Mouse (Mus musculus) R1 (cell line): ENCODE measurements around the gene Ggn.
A peak's percentile ranks its signal among the peaks of the same experiment; 100 is the strongest.
"Not testable (repeated sequence)": the region's sequence is repeated elsewhere in the genome, so short reads cannot be mapped to it uniquely, and the experiment has no call there.

Experiments
- DNase-seq: peaks from one replicate; pipeline ENCODE4 v3.0.0-alpha.2; 2018; ENCODE audit warnings: low read depth, low spot score

Gene Ggn

DNA sequence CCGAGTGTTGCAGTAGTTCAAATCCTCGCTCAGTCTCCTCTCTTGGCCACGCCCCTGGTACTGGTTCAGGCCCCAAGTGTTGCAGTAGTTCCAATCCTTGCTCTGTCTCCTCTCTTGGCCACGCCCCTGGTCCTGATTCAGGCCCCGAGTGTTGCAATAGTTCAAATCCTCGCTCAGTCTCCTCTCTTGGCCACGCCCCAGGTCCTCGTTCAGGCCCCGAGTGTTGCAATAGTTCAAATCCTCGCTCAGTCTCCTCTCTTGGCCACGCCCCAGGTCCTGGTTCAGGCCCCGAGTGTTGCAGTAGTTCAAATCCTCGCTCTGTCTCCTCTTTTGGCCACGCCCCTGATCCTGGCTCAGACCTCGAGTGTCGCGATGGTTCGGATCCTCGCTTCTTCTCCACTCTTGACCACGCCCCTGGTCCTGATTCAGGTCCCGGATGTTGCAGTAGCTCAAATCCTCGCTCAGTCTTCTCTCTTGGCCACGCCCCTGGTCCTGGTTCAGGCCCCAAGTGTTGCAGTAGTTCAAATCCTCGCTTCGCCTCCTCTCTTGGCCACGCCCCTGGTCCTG lies 42.3 kb downstream of the Ggn start:
- peak; percentile 96 for DNase-seq

GRCm38 (mm10) chr7:29212775-29213560 lies 43.0 kb downstream of the Ggn start:
- not testable (repeated sequence) for DNase-seq

GRCm38 (mm10) chr7:29213675-29214082 lies 43.7 kb downstream of the Ggn start, which contains the start of gene Catsperg1:
Catsperg1 (minus strand) TSS chr7:29214035.
- peak; percentile 99 for DNase-seq

GRCm38 (mm10) chr7:29214236-29214635 lies 44.2 kb downstream of the Ggn start:
- peak; percentile 36 for DNase-seq

GRCm38 (mm10) chr7:29214846-29215245 lies 44.8 kb downstream of the Ggn start:
- peak; percentile 96 for DNase-seq
